Mouse (Mus musculus) left cerebral cortex, postnatal 25 days (tissue): ENCODE data around the gene Gm43064. TPM values are rescaled to one million over a fixed set of nuclear protein-coding genes. Genes with fewer than 3 reads are reported as not detected.
"Not testable (repeated sequence)": the region's sequence is repeated elsewhere in the genome, so short reads cannot be mapped to it uniquely, and the experiment has no call there.

Source experiments
- DNase-seq, 2 experiments: peaks; one replicate each; pipeline ENCODE4 v3.0.0; 2022; ENCODE audit warnings: low spot score in 2 of 2, mixed read lengths in 1 of 2
- intact Hi-C: fragments of 180-260 bp; cut with DNase I; formaldehyde crosslinking; loops from one replicate; pipeline ENCODE4 v1.15.1; 2025
- total RNA-seq, 2 experiments: library from RNA; stranded (reverse); gene quantifications; 2 replicates each; pipeline ENCODE4 v1.2.3; 2021

Gene Gm43064
- total RNA-seq, 2 experiments from 2014 or later, result 0.16 to 0.32 TPM

- intact Hi-C loops, result no loop called here
These were observed 16.8 kb upstream of the Gm43064 start for GRCm38 (mm10) chr3:103792566-103792965.

GRCm38 (mm10) chr3:103796389-103796788, 13.0 kb upstream of the Gm43064 start:
- no peak for DNase-seq
- intact Hi-C loops, result no loop called here

More at GRCm38 (mm10) chr3:103792566-103792965, 16.8 kb upstream of the Gm43064 start:
- DNase-seq, result no peak

GRCm38 (mm10) chr3:103799507-103799906, 9.9 kb upstream of the Gm43064 start:
- intact Hi-C loops, result no loop called here
- DNase-seq, result no peak

GRCm38 (mm10) chr3:103801631-103802531, 7.5 kb upstream of the Gm43064 start:
- intact Hi-C loops, result no loop called here

GRCm38 (mm10) chr3:103802861-103803260, 6.5 kb upstream of the Gm43064 start:
- intact Hi-C loops, result no loop called here
- no peak for DNase-seq

More at GRCm38 (mm10) chr3:103801631-103802531, 7.5 kb upstream of the Gm43064 start:
- peak; percentile 58 to 66 for DNase-seq

- intact Hi-C loops, result no loop called here
- DNase-seq, result no peak
These were observed 3.7 kb upstream of the Gm43064 start for GRCm38 (mm10) chr3:103805671-103806070.

GRCm38 (mm10) chr3:103809799-103810150, 402 bp downstream of the Gm43064 start:
- no peak for DNase-seq
- intact Hi-C loops, result loop anchor here (1.0 kb wide), 2 partner anchors 18 to 78 kb away; partner anchors contain the start of gene Hipk1

- intact Hi-C loops, result no loop called here
- DNase-seq, result no peak
These were observed 1.6 kb downstream of the Gm43064 start for GRCm38 (mm10) chr3:103810967-103811366.

GRCm38 (mm10) chr3:103827548-103827947, 18.2 kb downstream of the Gm43064 start:
- intact Hi-C loops, result no loop called here
- no peak for DNase-seq

- intact Hi-C loops, result no loop called here
- no peak for DNase-seq
These were observed 19.7 kb downstream of the Gm43064 start for GRCm38 (mm10) chr3:103829036-103829435.

- intact Hi-C loops, result loop anchor here (5.0 kb wide), 1 partner anchor 57 kb away; no protein-coding TSS in a partner anchor
- not testable (repeated sequence) for DNase-seq
These were observed 21.3 kb downstream of the Gm43064 start for GRCm38 (mm10) chr3:103830681-103831080.

GRCm38 (mm10) chr3:103831146-103831545, 21.8 kb downstream of the Gm43064 start:
- DNase-seq, result no peak
- intact Hi-C loops, result loop anchor here (5.0 kb wide), 1 partner anchor 56 kb away; no protein-coding TSS in a partner anchor

- intact Hi-C loops, result loop anchor here (5.0 kb wide), 1 partner anchor 55 kb away; no protein-coding TSS in a partner anchor
- DNase-seq, result no peak
These were observed 23.1 kb downstream of the Gm43064 start, which contains the start of gene Bcl2l15 for GRCm38 (mm10) chr3:103832426-103832825. Gene Bcl2l15 (plus strand): TSS chr3:103832601.

GRCm38 (mm10) chr3:103834001-103834400, 24.6 kb downstream of the Gm43064 start:
- no peak for DNase-seq
- intact Hi-C loops, result loop anchor here (5.0 kb wide), 1 partner anchor 53 kb away; no protein-coding TSS in a partner anchor

- intact Hi-C loops, result no loop called here
- DNase-seq, result no peak
These were observed 26.0 kb downstream of the Gm43064 start for GRCm38 (mm10) chr3:103835272-103835950.

- intact Hi-C loops, result no loop called here
- no peak for DNase-seq
These were observed 26.6 kb downstream of the Gm43064 start for GRCm38 (mm10) chr3:103835951-103836310.

- intact Hi-C loops, result no loop called here
These were observed 27.1 kb downstream of the Gm43064 start for GRCm38 (mm10) chr3:103836453-103836852.

GRCm38 (mm10) chr3:103839711-103840110, 30.3 kb downstream of the Gm43064 start:
- no peak for DNase-seq
- intact Hi-C loops, result no loop called here

More at GRCm38 (mm10) chr3:103836453-103836852, 27.1 kb downstream of the Gm43064 start:
- no peak for DNase-seq

GRCm38 (mm10) chr3:103840195-103840594, 30.8 kb downstream of the Gm43064 start:
- DNase-seq, intact Hi-C loops: not testable (repeated sequence)

- intact Hi-C loops, DNase-seq: not testable (repeated sequence)
These were observed 31.6 kb downstream of the Gm43064 start for GRCm38 (mm10) chr3:103840946-103841345.
